Mouse (Mus musculus) ES-E14 (cell line): ENCODE results near the gene Actr10. TPM values are rescaled to one million over a fixed set of nuclear protein-coding genes. Genes with fewer than 3 reads are reported as not detected.

ENCODE experiments used
- DNase-seq: peaks from one replicate; pipeline ENCODE4 v3.0.0-alpha.2; 2013; ENCODE audit warnings: low read depth, low spot score
- H3K27ac ChIP-seq: 2 replicates; pipeline ENCODE4 v1.5.1; 2012; ENCODE audit warnings: low read depth, mild to moderate bottlenecking, low read length, moderate library complexity, mixed read lengths; ENCODE audit not compliant: poor library complexity, insufficient read depth, severe bottlenecking
- H3K36me3 ChIP-seq: 2 replicates; pipeline ENCODE4 v1.6.1; 2012; ENCODE audit warnings: mild to moderate bottlenecking, low read length, moderate library complexity, mixed read lengths; ENCODE audit not compliant: control insufficient read depth, poor library complexity, insufficient read depth, severe bottlenecking
- H3K4me1 ChIP-seq, 2 experiments: fragments of 150-350 bp in 1 of 2; sonication (generic) in 1 of 2; 2 replicates each; pipeline ENCODE4 v1.6.1; 2012; ENCODE audit warnings: low read length in 2 of 2, mild to moderate bottlenecking in 1 of 2, mixed read lengths in 1 of 2; ENCODE audit not compliant: control insufficient read depth in 2 of 2, insufficient read depth in 2 of 2, poor library complexity in 1 of 2
- H3K4me3 ChIP-seq, 2 experiments: fragments of 150-350 bp in 1 of 2; sonication (generic) in 1 of 2; 2 replicates each; pipeline ENCODE4 v1.5.1; 2012; ENCODE audit warnings: low read length in 2 of 2, low read depth in 1 of 2, mild to moderate bottlenecking in 1 of 2, mixed read lengths in 1 of 2; ENCODE audit not compliant: insufficient read depth in 1 of 2, poor library complexity in 1 of 2, severe bottlenecking in 1 of 2
- H3K9ac ChIP-seq: 2 replicates; pipeline ENCODE4 v1.6.1; 2012; ENCODE audit warnings: low read depth, mild to moderate bottlenecking, low read length, mixed read lengths; ENCODE audit not compliant: poor library complexity, insufficient read depth, severe bottlenecking
- H3K9me3 ChIP-seq: fragments of 150-350 bp; sonication (generic); 2 replicates; pipeline ENCODE4 v1.6.1; 2012; ENCODE audit warnings: low read depth, mild to moderate bottlenecking, low read length; ENCODE audit not compliant: control insufficient read depth, insufficient read depth
- CHD2 ChIP-seq: IDR thresholded peaks from 2 replicates; pipeline ENCODE4 v1.6.1; 2014; ENCODE audit warnings: mild to moderate bottlenecking, low read depth, low read length, inconsistent platforms
- HCFC1 ChIP-seq: IDR thresholded peaks from 2 replicates; pipeline ENCODE4 v1.6.1; 2012; ENCODE audit warnings: low read length, inconsistent platforms, borderline replicate concordance; ENCODE audit not compliant: insufficient read depth
- ZC3H11A ChIP-seq: IDR thresholded peaks from 2 replicates; pipeline ENCODE4 v1.6.1; 2012; ENCODE audit warnings: low read depth, mild to moderate bottlenecking, inconsistent platforms, low read length, borderline replicate concordance
- in situ Hi-C, 2 experiments: fragments of 600-800 bp; cut with MboI; formaldehyde crosslinking; loops; one replicate each; pipeline ENCODE4 v1.15.1; 2025; ENCODE audit warnings: low sequenced_read_pairs in 2 of 2, inconsistent platforms in 1 of 2; ENCODE audit not compliant: unreplicated experiment in 2 of 2
- total RNA-seq: library from RNA; depleted of rRNA; stranded (reverse); fragments of 300-350 nt; gene quantifications from 2 replicates; pipeline ENCODE4 v1.2.3, GENCODE M21; 2012; rRNA removed

The Actr10 gene
- total RNA-seq, 1 experiment, result 86.2 TPM

DNA sequence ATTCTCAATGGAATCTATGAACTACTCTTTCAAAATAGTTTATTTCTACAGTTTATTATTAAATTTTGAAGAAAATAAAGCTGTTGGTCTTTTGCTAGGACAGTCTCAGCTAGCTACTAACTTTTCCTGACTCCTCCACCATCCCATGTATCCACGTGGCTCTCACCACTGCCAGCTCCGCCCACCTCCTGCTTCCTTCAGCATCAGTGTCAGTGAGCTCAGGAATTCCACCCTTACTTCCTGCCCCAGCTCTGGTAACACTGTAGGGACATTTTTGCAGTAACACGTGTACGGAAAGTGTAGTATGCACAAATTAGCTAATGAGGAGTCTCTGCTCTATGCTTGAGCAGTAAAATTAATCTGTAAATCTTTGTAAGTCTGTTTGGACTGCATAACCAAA is 72.1 kb downstream of the Actr10 start:
- H3K27ac ChIP-seq, result no peak overlapping the region
- H3K9ac ChIP-seq, result no peak overlapping the region
- TF ChIP-seq HCFC1 (no peak), ZC3H11A (no peak), CHD2 (no peak)
- H3K9me3 ChIP-seq, result no peaks in the 10 kb centered on the region
- in situ Hi-C loops, result no loop called here
- H3K4me3 ChIP-seq, result no peak overlapping the region
- H3K36me3 ChIP-seq, result peaks cover 22% of the 10 kb centered on the region
- H3K4me1 ChIP-seq, result 0 out of 4 replicates have a peak, but pooled peaks cover 1 to 4% of the 10 kb centered on the region in 2 experiments
- no peak for DNase-seq

Other genes starting within 250 kb of the Actr10 start
- 12.8 and 22.5 TPM in 2 replicates for gene Frmd6, start 112.3 kb upstream of the Actr10 start, total RNA-seq
- 209 and 306 TPM in 2 replicates for gene Psma3, start 36.8 kb downstream of the Actr10 start, total RNA-seq
- gene Arid4a, start 78.1 kb downstream of the Actr10 start, total RNA-seq, result 10.4 and 10.9 TPM in 2 replicates
- gene Tomm20l, start 173.6 kb downstream of the Actr10 start, total RNA-seq, result not detected in 2 replicates
- 32.7 and 42.0 TPM in 2 replicates for gene Timm9, start 198.8 kb downstream of the Actr10 start, total RNA-seq
- gene 2700049A03Rik, start 199.0 kb downstream of the Actr10 start, total RNA-seq, result 18.3 and 20.0 TPM in 2 replicates